Mouse (Mus musculus) myocyte (in vitro differentiated cells): ENCODE measurements at regions not wholly inside any gene's neighbourhood (a gene's known extent, or its start where the extent isn't known, plus 50 kb on each side); places are given as distances from the start of the nearest gene placed in this dataset.
A peak's percentile ranks its signal among the peaks of the same experiment; 100 is the strongest.

Experiments
- H3K27me3 ChIP-seq: one replicate; pipeline ENCODE4 v1.6.1; 2011; ENCODE audit not compliant: control insufficient read depth, insufficient read depth, insufficient read length
- H3K36me3 ChIP-seq: one replicate; pipeline ENCODE4 v1.6.1; 2011; ENCODE audit not compliant: control insufficient read depth, insufficient read depth
- H3K4me2 ChIP-seq: one replicate; pipeline ENCODE4 v1.6.1; 2011; ENCODE audit warnings: low read depth, control low read depth
- H3K4me3 ChIP-seq: one replicate; pipeline ENCODE4 v1.5.1; 2011; ENCODE audit warnings: mild to moderate bottlenecking, control low read depth, moderate library complexity
- H3K79me2 ChIP-seq: one replicate; pipeline ENCODE4 v1.6.1; 2011; ENCODE audit not compliant: control insufficient read depth, insufficient read depth
- H3ac ChIP-seq: one replicate; pipeline ENCODE4 v1.6.1; 2011; ENCODE audit not compliant: control insufficient read depth, insufficient read length
- CEBPB ChIP-seq: IDR thresholded peaks from 2 replicates; pipeline ENCODE4 v1.6.1; 2011; ENCODE audit warnings: mild to moderate bottlenecking, moderate library complexity; ENCODE audit not compliant: poor library complexity, insufficient read depth, severe bottlenecking
- E2F4 ChIP-seq: IDR thresholded peaks from one replicate; pipeline ENCODE4 v1.6.1; 2011; ENCODE audit warnings: mild to moderate bottlenecking, control low read depth, moderate library complexity; ENCODE audit not compliant: insufficient read depth
- MAX ChIP-seq: IDR thresholded peaks from one replicate; pipeline ENCODE4 v1.6.1; 2011; ENCODE audit warnings: low read depth, mild to moderate bottlenecking, control low read depth
- MYOD1 ChIP-seq, 3 experiments: IDR thresholded peaks; one replicate each; pipeline ENCODE4 v1.6.1; 2011; ENCODE audit warnings: control low read depth in 2 of 3, low read depth in 2 of 3, mild to moderate bottlenecking in 2 of 3, moderate library complexity in 1 of 3; ENCODE audit not compliant: insufficient read length in 2 of 3, control insufficient read depth in 1 of 3
- MYOG ChIP-seq, 3 experiments: IDR thresholded peaks; one replicate each; pipeline ENCODE4 v1.6.1; 2011; ENCODE audit warnings: control low read depth in 2 of 3, low read depth in 2 of 3, mild to moderate bottlenecking in 2 of 3; ENCODE audit not compliant: insufficient read length in 2 of 3, control insufficient read depth in 1 of 3, insufficient read depth in 1 of 3
- POLR2A ChIP-seq: IDR thresholded peaks from one replicate; pipeline ENCODE4 v1.6.1; 2011; ENCODE audit warnings: low read depth, mild to moderate bottlenecking, control low read depth, moderate library complexity; ENCODE audit not compliant: insufficient read length
- POLR2AphosphoS2 ChIP-seq: IDR thresholded peaks from one replicate; pipeline ENCODE4 v1.6.1; 2011; ENCODE audit warnings: low read depth, control low read depth; ENCODE audit not compliant: insufficient read length
- REST ChIP-seq: IDR thresholded peaks from one replicate; pipeline ENCODE4 v1.6.1; 2011; ENCODE audit warnings: mild to moderate bottlenecking, control low read depth, moderate library complexity; ENCODE audit not compliant: insufficient read depth, insufficient read length
- SRF ChIP-seq: IDR thresholded peaks from one replicate; pipeline ENCODE4 v1.6.1; 2011; ENCODE audit warnings: low read depth; ENCODE audit not compliant: control insufficient read depth, insufficient read length
- TCF12 ChIP-seq: IDR thresholded peaks from one replicate; pipeline ENCODE4 v1.6.1; 2011; ENCODE audit warnings: mild to moderate bottlenecking, control low read depth; ENCODE audit not compliant: poor library complexity, insufficient read depth, severe bottlenecking
- TCF3 ChIP-seq: IDR thresholded peaks from one replicate; pipeline ENCODE4 v1.6.1; 2011; ENCODE audit warnings: low read depth, control low read depth; ENCODE audit not compliant: insufficient read length
- USF1 ChIP-seq: IDR thresholded peaks from one replicate; pipeline ENCODE4 v1.6.1; 2011; ENCODE audit warnings: low read depth, mild to moderate bottlenecking, control low read depth, moderate library complexity

DNA sequence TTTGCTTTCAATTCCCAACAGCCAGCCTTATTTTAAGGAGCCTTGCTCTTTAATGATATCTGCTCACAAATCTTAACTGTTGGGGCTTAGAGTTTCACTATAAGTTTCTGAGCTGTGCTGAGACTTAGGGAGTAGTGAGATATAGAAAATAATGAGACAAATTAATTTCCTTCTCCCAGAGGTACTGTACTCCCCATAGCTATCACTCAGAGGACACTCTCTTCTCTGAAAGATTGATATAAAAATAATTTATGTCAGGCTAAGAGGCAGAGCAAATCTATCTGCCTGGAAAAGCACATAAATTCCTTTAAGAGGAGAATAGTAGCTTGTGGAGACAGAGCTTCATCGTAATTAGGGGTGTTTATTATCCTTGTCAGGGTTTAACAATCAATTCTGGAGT, 1100.5 kb upstream of the Pcdh20 start:
- TF ChIP-seq USF1 (no peak), TCF3 (no peak), REST (no peak), E2F4 (no peak), POLR2A (no peak), MYOG (IDR thresholded peaks at IDR 0.05; ENCODE audit: control insufficient read depth in 1 of 3, insufficient read depth in 1 of 3, insufficient read length in 2 of 3, low read depth in 2 of 3) (no peak), MAX (no peak)
- no peak overlapping the region for H3K4me2 ChIP-seq
- H3K36me3 ChIP-seq = no peaks in the 10 kb centered on the region
- no peak overlapping the region for H3ac ChIP-seq
- no peaks in the 10 kb centered on the region for H3K27me3 ChIP-seq
- H3K79me2 ChIP-seq = no peaks in the 10 kb centered on the region
- no peak overlapping the region for H3K4me3 ChIP-seq

DNA sequence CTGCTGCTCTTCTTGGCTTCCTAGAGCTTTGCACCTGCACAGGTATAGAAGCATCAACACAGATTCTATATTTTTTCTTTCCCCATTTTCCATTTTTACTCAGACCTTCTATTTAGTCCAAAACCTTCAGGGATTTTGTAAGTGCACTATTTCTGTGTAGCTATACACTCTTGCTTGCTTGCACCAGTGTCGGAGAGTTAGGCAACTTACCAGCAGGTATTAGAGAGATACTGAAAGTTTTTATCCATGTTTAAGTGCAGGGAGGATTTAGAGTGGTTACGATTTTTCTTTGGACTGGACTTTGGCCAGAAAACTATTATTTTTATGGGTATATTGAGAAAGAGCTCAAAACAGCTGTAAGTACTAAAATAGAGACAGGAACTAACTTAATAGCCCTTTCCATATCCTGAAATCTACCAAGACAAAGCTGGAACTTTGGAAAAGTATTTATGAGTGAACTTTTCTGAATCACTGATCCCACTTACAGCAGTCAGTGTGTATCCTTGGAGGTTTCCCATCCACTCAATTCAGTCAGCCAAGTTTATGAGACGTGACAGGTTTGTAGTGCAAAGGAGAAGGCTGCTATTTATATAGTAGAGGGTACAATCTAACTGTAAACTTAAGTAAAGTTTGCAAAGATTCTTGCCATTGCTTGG, 1088.8 kb upstream of the Pcdh20 start:
- Histone ChIP-seq H3K36me3 (no peaks in the 10 kb centered on the region), H3K4me3 (no peak overlapping the region), H3ac (no peak overlapping the region), H3K4me2 (no peak overlapping the region), H3K27me3 (no peaks in the 10 kb centered on the region), H3K79me2 (no peaks in the 10 kb centered on the region)
- no peak for TF ChIP-seq POLR2A
- TF ChIP-seq CEBPB = 0 out of 2 replicates have a peak, but pooled peaks have one; percentile 16

DNA sequence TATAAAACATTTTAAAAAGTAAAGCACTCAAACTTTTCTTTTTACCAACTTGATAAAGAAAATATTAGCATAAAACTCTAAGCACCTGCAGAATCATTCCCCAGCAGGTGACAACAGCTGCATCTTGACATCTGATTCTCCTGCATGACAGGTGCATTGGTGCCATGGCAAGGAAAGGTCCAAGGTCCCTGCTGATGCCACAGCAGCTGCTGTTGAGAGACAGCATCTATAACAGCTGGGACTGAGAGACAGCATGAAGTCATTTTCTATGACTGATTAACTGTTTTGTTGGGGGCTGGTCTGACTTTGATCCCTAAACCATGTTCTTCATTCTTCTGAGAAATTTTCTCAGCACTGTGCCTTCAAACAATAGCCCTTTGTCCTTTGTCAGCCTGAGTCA, 1086.1 kb upstream of the Pcdh20 start:
- H3K27me3 ChIP-seq = no peaks in the 10 kb centered on the region
- no peak overlapping the region for H3K4me3 ChIP-seq
- no peaks in the 10 kb centered on the region for H3K79me2 ChIP-seq
- no peak overlapping the region for H3K4me2 ChIP-seq
- TF ChIP-seq MYOG (IDR thresholded peaks at IDR 0.05; ENCODE audit: control insufficient read depth in 1 of 3, insufficient read depth in 1 of 3, insufficient read length in 2 of 3, low read depth in 2 of 3) = peak; percentile 17 to 86 (median 52)
- TF ChIP-seq TCF3 = peak; percentile 86
- no peak for TF ChIP-seq MAX
- TF ChIP-seq CEBPB = no peak
- no peak for TF ChIP-seq REST
- peak; percentile 28 to 86 (median 75) for TF ChIP-seq MYOD1 (IDR thresholded peaks at IDR 0.05; ENCODE audit: control insufficient read depth in 1 of 3, insufficient read length in 2 of 3, low read depth in 2 of 3)
- peak; percentile 75 for TF ChIP-seq TCF12
- no peak for TF ChIP-seq USF1
- no peak for TF ChIP-seq E2F4
- no peak for TF ChIP-seq SRF
- no peak for TF ChIP-seq POLR2AphosphoS2
- TF ChIP-seq POLR2A = no peak
- no peak overlapping the region for H3ac ChIP-seq
- H3K36me3 ChIP-seq = no peaks in the 10 kb centered on the region

DNA sequence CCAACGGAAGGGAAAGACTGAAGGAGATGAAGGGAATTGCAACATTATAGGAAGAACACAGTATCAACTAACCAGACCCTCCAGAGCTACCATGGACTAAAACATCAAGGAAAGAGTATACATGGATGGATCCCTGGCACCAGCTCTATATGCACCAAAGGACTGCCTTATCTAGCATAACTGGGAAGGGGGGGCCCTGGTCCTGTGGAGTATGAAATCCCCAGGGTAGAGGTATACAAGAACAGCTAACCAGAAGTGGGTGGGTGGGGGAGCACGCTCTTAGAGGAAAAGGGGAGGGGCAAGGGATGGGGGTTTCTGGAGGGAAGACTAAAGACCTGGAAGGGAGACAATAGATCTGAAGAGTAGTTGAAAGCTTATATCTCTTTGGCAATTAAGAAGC, 1085.0 kb upstream of the Pcdh20 start:
- H3ac ChIP-seq = no peak overlapping the region
- no peaks in the 10 kb centered on the region for H3K79me2 ChIP-seq
- no peaks in the 10 kb centered on the region for H3K27me3 ChIP-seq
- H3K4me2 ChIP-seq = no peak overlapping the region
- TF ChIP-seq USF1 = no peak
- TF ChIP-seq CEBPB = no peak
- TF ChIP-seq POLR2A = no peak
- TF ChIP-seq MAX = no peak
- TF ChIP-seq E2F4 = no peak
- TF ChIP-seq REST = no peak
- TF ChIP-seq POLR2AphosphoS2 = no peak
- H3K36me3 ChIP-seq = no peaks in the 10 kb centered on the region
- H3K4me3 ChIP-seq = no peak overlapping the region

DNA sequence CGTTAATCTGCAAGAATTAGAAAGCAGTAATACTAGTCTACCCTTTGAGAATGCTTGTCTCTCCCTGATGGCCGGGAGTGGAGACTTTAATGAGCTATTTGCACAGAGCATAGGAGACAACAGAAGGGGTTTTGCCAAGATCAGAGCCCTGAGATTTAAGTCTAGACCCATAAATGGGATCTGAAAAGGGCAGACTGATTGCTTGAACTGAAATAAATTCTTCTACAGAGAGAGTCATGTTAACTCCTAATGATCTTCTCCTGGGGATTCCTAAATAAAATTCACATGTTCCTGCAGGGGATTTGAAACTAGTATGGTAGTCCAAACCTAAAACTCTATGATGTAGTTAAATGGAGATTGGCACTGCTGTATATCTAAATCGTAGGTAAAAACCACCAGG, 1082.9 kb upstream of the Pcdh20 start:
- no peaks in the 10 kb centered on the region for H3K79me2 ChIP-seq
- H3K36me3 ChIP-seq = no peaks in the 10 kb centered on the region
- no peak overlapping the region for H3ac ChIP-seq
- no peaks in the 10 kb centered on the region for H3K27me3 ChIP-seq
- TF ChIP-seq CEBPB (no peak), TCF3 (no peak), POLR2A (no peak), MYOG (IDR thresholded peaks at IDR 0.05; ENCODE audit: control insufficient read depth in 1 of 3, insufficient read depth in 1 of 3, insufficient read length in 2 of 3, low read depth in 2 of 3) (no peak), TCF12 (no peak), POLR2AphosphoS2 (no peak), MYOD1 (IDR thresholded peaks at IDR 0.05; ENCODE audit: control insufficient read depth in 1 of 3, insufficient read length in 2 of 3, low read depth in 2 of 3) (no peak), REST (no peak), E2F4 (no peak), SRF (no peak), MAX (no peak), USF1 (no peak)
- no peak overlapping the region for H3K4me3 ChIP-seq
- no peak overlapping the region for H3K4me2 ChIP-seq
